Mouse (Mus musculus) lung, embryonic 14.5 days (tissue): ENCODE measurements around the gene Jag2. TPM values are rescaled to one million over a fixed set of nuclear protein-coding genes. Genes with fewer than 3 reads are reported as not detected.

Source experiments
- ATAC-seq: fragments of 200-750 bp; cut with Nextera tagmentation; 2 replicates; pipeline ENCODE4 v1.8.0; 2017; ENCODE audit warnings: mild to moderate bottlenecking, moderate TSS enrichment, moderate library complexity; ENCODE audit not compliant: insufficient read depth
- DNase-seq: peaks from one replicate; pipeline ENCODE4 v3.0.0-alpha.2; 2015
- H3K27ac ChIP-seq: fragments of 300-500 bp; sonication (generic); 2 replicates; pipeline ENCODE4 v1.5.1; 2014; ENCODE audit warnings: low read depth, mild to moderate bottlenecking, moderate library complexity
- H3K27me3 ChIP-seq: fragments of 300-500 bp; sonication (generic); 2 replicates; pipeline ENCODE4 v1.6.1; 2014; ENCODE audit warnings: low read length, control low read depth; ENCODE audit not compliant: insufficient read depth
- H3K36me3 ChIP-seq: fragments of 300-500 bp; sonication (generic); 2 replicates; pipeline ENCODE4 v1.6.1; 2014; ENCODE audit warnings: control low read depth; ENCODE audit not compliant: insufficient read depth
- H3K4me1 ChIP-seq: fragments of 300-500 bp; sonication (generic); 2 replicates; pipeline ENCODE4 v1.6.1; 2014; ENCODE audit warnings: antibody characterized with exemption, control low read depth; ENCODE audit not compliant: insufficient read depth
- H3K4me2 ChIP-seq: fragments of 300-500 bp; sonication (generic); 2 replicates; pipeline ENCODE4 v1.6.1; 2014; ENCODE audit warnings: mild to moderate bottlenecking
- H3K4me3 ChIP-seq: fragments of 300-500 bp; sonication (generic); 2 replicates; pipeline ENCODE4 v1.5.1; 2014; ENCODE audit warnings: low read depth, low read length
- H3K9ac ChIP-seq: fragments of 300-500 bp; sonication (generic); 2 replicates; pipeline ENCODE4 v1.6.1; 2014
- H3K9me3 ChIP-seq: fragments of 300-500 bp; sonication (generic); 2 replicates; pipeline ENCODE4 v1.6.1; 2016; ENCODE audit warnings: low read depth, low read length, control low read depth
- CTCF ChIP-seq: IDR thresholded peaks from 2 replicates; pipeline ENCODE4 v1.5.1; 2016; ENCODE audit warnings: antibody characterized with exemption, low read depth
- WGBS: fragments of 180-500 bp; shearing (Covaris S2); extraction: QIAGEN DNeasy Blood & Tissue Kit; methylation state at CpG from one replicate; pipeline ENCODE4 v1.1.7; 2014; 5-methylcytosine and 5-hydroxymethylcytosine counted together
- microRNA-seq: library from miRNA; unstranded; fragments of <30 nt; microRNA quantifications from one replicate; pipeline ENCODE4, GENCODE M21; 2016; ENCODE audit warnings: borderline number of aligned reads
- polyA plus RNA-seq: library from polyadenylated mRNA; unstranded; fragments of >200 nt; fragmentation: Nextera tagmentation; extraction: Ambion mirVana; gene quantifications from 2 replicates; pipeline ENCODE4 v1.2.1, GENCODE M21; 2014

The Jag2 gene
- polyA plus RNA-seq, 1 experiment from 2014 or later: 8.0 TPM

GRCm38 (mm10) chr12:112859930-112860329 is 69.6 kb downstream of the Jag2 start:
- Histone ChIP-seq H3K27ac (no peak overlapping the region), H3K4me2 (no peak overlapping the region), H3K9me3 (no peaks in the 10 kb centered on the region), H3K4me3 (no peak overlapping the region), H3K9ac (no peak overlapping the region), H3K36me3 (no peaks in the 10 kb centered on the region), H3K27me3 (no peaks in the 10 kb centered on the region), H3K4me1 (no peaks in the 10 kb centered on the region)
- DNase-seq (peak; percentile 34), ATAC-seq (no peak)
- no peak for TF ChIP-seq CTCF
- WGBS: 56% methylated on average over 8 of the region's 8 CpGs

- Histone ChIP-seq H3K4me3 (no peak overlapping the region), H3K9ac (no peak overlapping the region), H3K27ac (no peak overlapping the region), H3K4me1 (no peaks in the 10 kb centered on the region), H3K36me3 (no peaks in the 10 kb centered on the region), H3K4me2 (no peak overlapping the region), H3K9me3 (no peaks in the 10 kb centered on the region), H3K27me3 (no peaks in the 10 kb centered on the region)
- TF ChIP-seq CTCF: no peak
- WGBS: 78% methylated on average over 9 of the region's 9 CpGs
- no peak for DNase-seq
- no peak for ATAC-seq
Observed at GRCm38 (mm10) chr12:112858581-112859336, 70.8 kb downstream of the Jag2 start.

Small RNA genes within 50 kb of the gene (microRNA-seq; reads per million reads assigned to microRNA genes)
- not detected for gene Mir6941

Other genes with a start within 250 kb of the Jag2 start
- gene Cep170b, start 209.3 kb downstream of the Jag2 start, polyA plus RNA-seq: 21.4 and 23.1 TPM in 2 replicates
- gene Pld4, start 169.1 kb downstream of the Jag2 start, polyA plus RNA-seq: 9.3 and 10.9 TPM in 2 replicates
- 0.61 and 0.64 TPM in 2 replicates for gene Ahnak2, start 127.1 kb downstream of the Jag2 start, polyA plus RNA-seq
- gene Clba1, start 120.8 kb downstream of the Jag2 start, polyA plus RNA-seq: 4.3 and 5.1 TPM in 2 replicates
- 140 and 153 TPM in 2 replicates for gene Cdca4, start 100.4 kb downstream of the Jag2 start, polyA plus RNA-seq
- 0.12 TPM in 1 of 2 replicates, not detected in the other for gene Gpr132, start 61.5 kb downstream of the Jag2 start, polyA plus RNA-seq
- 107 and 116 TPM in 2 replicates for gene Nudt14, start 12.3 kb upstream of the Jag2 start, polyA plus RNA-seq
- 26.4 and 26.7 TPM in 2 replicates for gene Btbd6, start 46.7 kb upstream of the Jag2 start, polyA plus RNA-seq
- 61.7 and 65.9 TPM in 2 replicates for gene Brf1, start 70.9 kb upstream of the Jag2 start, polyA plus RNA-seq
- gene Pacs2, start 84.7 kb upstream of the Jag2 start, polyA plus RNA-seq: 12.3 and 15.6 TPM in 2 replicates
- gene Tex22, start 144.7 kb upstream of the Jag2 start, polyA plus RNA-seq: not detected in 2 replicates
- 22.8 and 24.1 TPM in 2 replicates for gene Mta1, start 168.5 kb upstream of the Jag2 start, polyA plus RNA-seq
- gene Crip2, start 210.5 kb upstream of the Jag2 start, polyA plus RNA-seq: 266 and 273 TPM in 2 replicates
- 237 and 267 TPM in 2 replicates for gene Crip1, start 216.5 kb upstream of the Jag2 start, polyA plus RNA-seq
- 35.1 and 35.4 TPM in 2 replicates for gene Tedc1, start 226.6 kb upstream of the Jag2 start, polyA plus RNA-seq